Mouse (Mus musculus) embryonic facial prominence, embryonic 14.5 days (tissue): ENCODE data around the gene Jak1. TPM values are rescaled to one million over a fixed set of nuclear protein-coding genes. Genes with fewer than 3 reads are reported as not detected.

Experiments used
- ATAC-seq: fragments of 200-750 bp; cut with Nextera tagmentation; 2 replicates; pipeline ENCODE4 v1.8.0; 2017; ENCODE audit warnings: low read depth, moderate number of reproducible peaks, moderate TSS enrichment
- DNase-seq: peaks from one replicate; pipeline ENCODE4 v3.0.0-alpha.2; 2015; ENCODE audit warnings: low spot score
- H3K27ac ChIP-seq: fragments of 300-500 bp; sonication (generic); replicated peaks from 2 replicates; pipeline ENCODE4 v1.5.1; 2014; ENCODE audit warnings: low read depth, mild to moderate bottlenecking, low read length, moderate library complexity
- H3K27me3 ChIP-seq: fragments of 300-500 bp; sonication (generic); replicated peaks from 2 replicates; pipeline ENCODE4 v1.6.1; 2014; ENCODE audit warnings: low read length; ENCODE audit not compliant: control insufficient read depth, insufficient read depth
- H3K36me3 ChIP-seq: fragments of 300-500 bp; sonication (generic); 2 replicates; pipeline ENCODE4 v1.6.1; 2014; ENCODE audit warnings: low read length, mixed read lengths; ENCODE audit not compliant: control insufficient read depth, insufficient read depth
- H3K4me1 ChIP-seq: fragments of 300-500 bp; sonication (generic); 2 replicates; pipeline ENCODE4 v1.6.1; 2014; ENCODE audit warnings: antibody characterized with exemption, low read length; ENCODE audit not compliant: control insufficient read depth, insufficient read depth
- H3K4me2 ChIP-seq: fragments of 300-500 bp; sonication (generic); 2 replicates; pipeline ENCODE4 v1.6.1; 2014; ENCODE audit warnings: low read depth, mild to moderate bottlenecking, low read length, moderate library complexity, mixed read lengths
- H3K4me3 ChIP-seq: fragments of 300-500 bp; sonication (generic); 2 replicates; pipeline ENCODE4 v1.5.1; 2014; ENCODE audit warnings: low read depth, mild to moderate bottlenecking, low read length
- H3K9ac ChIP-seq: fragments of 300-500 bp; sonication (generic); 2 replicates; pipeline ENCODE4 v1.6.1; 2014; ENCODE audit warnings: low read depth, mild to moderate bottlenecking, low read length, moderate library complexity, mixed read lengths
- H3K9me3 ChIP-seq: fragments of 300-500 bp; sonication (generic); 2 replicates; pipeline ENCODE4 v1.6.1; 2016; ENCODE audit warnings: low read length; ENCODE audit not compliant: control insufficient read depth
- WGBS: fragments of 180-500 bp; shearing (Covaris S2); extraction: QIAGEN DNeasy Blood & Tissue Kit; methylation state at CpG from one replicate; pipeline ENCODE4 v1.1.7; 2014; 5-methylcytosine and 5-hydroxymethylcytosine counted together
- polyA plus RNA-seq: library from polyadenylated mRNA; unstranded; fragments of >200 nt; fragmentation: Nextera tagmentation; extraction: Ambion mirVana; gene quantifications from 2 replicates; pipeline ENCODE4 v1.2.1, GENCODE M21; 2014

Gene Jak1
- 82.2 and 92.4 TPM in 2 replicates for polyA plus RNA-seq

DNA sequence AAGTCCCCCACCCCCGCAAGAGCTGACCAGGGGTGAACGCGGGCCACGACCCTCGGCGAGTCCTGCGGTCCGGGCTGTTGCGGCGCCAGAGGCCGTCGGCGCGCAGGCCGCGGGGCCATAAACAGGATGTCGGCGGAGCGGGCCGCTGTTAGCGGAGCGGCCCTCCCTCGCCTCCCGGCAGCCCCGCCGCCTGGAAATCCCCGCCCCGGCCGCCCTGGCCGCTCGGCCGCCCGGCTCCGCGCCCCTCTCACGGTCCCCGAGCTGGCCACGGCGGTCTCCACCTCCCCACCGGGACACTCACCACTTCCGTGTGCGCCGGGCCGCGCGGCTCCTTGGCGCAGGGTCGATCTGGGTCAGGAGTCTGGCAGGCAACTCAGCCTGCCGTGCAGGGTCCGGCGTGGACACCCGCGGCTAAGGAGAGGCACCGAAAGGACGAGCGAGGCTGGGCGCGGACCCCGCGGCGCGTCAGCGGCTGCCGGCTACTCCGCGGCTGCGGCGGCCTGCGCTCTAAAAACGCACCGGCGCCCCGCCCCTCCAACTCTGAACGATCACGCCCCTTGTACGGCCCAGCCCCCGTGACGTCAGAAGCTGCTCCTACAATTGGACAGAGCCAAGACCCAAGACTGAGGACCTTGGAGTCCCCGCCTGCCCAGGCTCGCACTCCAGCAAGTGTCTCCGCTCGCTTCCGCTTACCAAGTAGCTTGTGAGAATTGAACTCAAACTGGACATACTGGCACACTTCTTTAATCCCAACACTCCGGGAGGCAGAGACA lies at the start of gene Jak1:
Gene Jak1, minus strand, starts transcription at position 542 of the 773 bp plus-strand sequence.
- no peaks in the 10 kb centered on the region for H3K27me3 ChIP-seq
- peak within 1 kb of the TSS; percentile 91 for H3K9ac ChIP-seq
- WGBS, result under 1% methylated on average over 56 of the region's 84 CpGs
- peak; percentile 99 for DNase-seq
- peak within 1 kb of the TSS; percentile 78 for H3K4me3 ChIP-seq
- H3K4me2 ChIP-seq, result peak within 1 kb of the TSS; percentile 86
- ATAC-seq, result peak; percentile 100
- H3K27ac ChIP-seq, result peak within 1 kb of the TSS; percentile 79
- H3K4me1 ChIP-seq, result peaks cover 14% of the 10 kb centered on the region
- no peaks in the 10 kb centered on the region for H3K9me3 ChIP-seq
- no peaks in the 10 kb centered on the region for H3K36me3 ChIP-seq

DNA sequence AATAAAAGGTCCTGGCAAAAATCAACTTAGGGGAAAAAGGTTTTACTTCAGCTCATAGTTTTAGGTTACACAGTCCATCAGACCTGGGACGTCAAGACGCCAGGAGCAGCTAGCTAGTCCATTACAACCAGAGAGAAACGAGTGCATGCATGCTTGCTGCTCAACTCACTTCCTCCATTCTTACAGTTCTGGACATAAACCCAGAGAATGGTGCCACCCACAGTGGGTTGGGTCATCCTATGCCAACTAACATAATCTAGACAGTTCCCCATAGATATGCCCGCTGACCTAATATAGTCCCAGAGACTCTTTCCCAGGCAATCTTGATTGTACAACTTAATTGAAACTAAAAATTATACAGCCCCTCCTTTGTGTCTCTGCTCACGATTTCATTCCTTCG lies 47.0 kb upstream of the Jak1 start:
- DNase-seq (no peak), ATAC-seq (no peak)
- WGBS, result 75% methylated on average over 6 of the region's 6 CpGs
- H3K9me3 ChIP-seq, result no peaks in the 10 kb centered on the region
- H3K27me3 ChIP-seq, result no peaks in the 10 kb centered on the region
- no peaks in the 10 kb centered on the region for H3K36me3 ChIP-seq
- H3K27ac ChIP-seq, result no peak overlapping the region
- H3K4me2 ChIP-seq, result no peak overlapping the region
- H3K9ac ChIP-seq, result no peak overlapping the region
- no peak overlapping the region for H3K4me3 ChIP-seq
- H3K4me1 ChIP-seq, result no peaks in the 10 kb centered on the region

- Histone ChIP-seq H3K27ac (no peak overlapping the region), H3K4me2 (no peak overlapping the region), H3K36me3 (no peaks in the 10 kb centered on the region), H3K4me3 (no peak overlapping the region), H3K4me1 (no peaks in the 10 kb centered on the region), H3K9ac (no peak overlapping the region), H3K9me3 (no peaks in the 10 kb centered on the region), H3K27me3 (no peaks in the 10 kb centered on the region)
- WGBS, result 95% methylated on average over 4 of the region's 4 CpGs
- ATAC-seq (no peak), DNase-seq (no peak)
Measured at GRCm38 (mm10) chr4:101308166-101308565, 43.1 kb upstream of the Jak1 start.

- WGBS, result 69% methylated on average over 4 of the region's 4 CpGs
- H3K4me2 ChIP-seq, result no peak overlapping the region
- no peak overlapping the region for H3K9ac ChIP-seq
- H3K27me3 ChIP-seq, result no peaks in the 10 kb centered on the region
- no peak overlapping the region for H3K27ac ChIP-seq
- H3K9me3 ChIP-seq, result no peaks in the 10 kb centered on the region
- DNase-seq (no peak), ATAC-seq (no peak)
- H3K4me3 ChIP-seq, result no peak overlapping the region
- H3K4me1 ChIP-seq, result no peaks in the 10 kb centered on the region
- no peaks in the 10 kb centered on the region for H3K36me3 ChIP-seq
Measured at GRCm38 (mm10) chr4:101307286-101307685, 42.2 kb upstream of the Jak1 start.

DNA sequence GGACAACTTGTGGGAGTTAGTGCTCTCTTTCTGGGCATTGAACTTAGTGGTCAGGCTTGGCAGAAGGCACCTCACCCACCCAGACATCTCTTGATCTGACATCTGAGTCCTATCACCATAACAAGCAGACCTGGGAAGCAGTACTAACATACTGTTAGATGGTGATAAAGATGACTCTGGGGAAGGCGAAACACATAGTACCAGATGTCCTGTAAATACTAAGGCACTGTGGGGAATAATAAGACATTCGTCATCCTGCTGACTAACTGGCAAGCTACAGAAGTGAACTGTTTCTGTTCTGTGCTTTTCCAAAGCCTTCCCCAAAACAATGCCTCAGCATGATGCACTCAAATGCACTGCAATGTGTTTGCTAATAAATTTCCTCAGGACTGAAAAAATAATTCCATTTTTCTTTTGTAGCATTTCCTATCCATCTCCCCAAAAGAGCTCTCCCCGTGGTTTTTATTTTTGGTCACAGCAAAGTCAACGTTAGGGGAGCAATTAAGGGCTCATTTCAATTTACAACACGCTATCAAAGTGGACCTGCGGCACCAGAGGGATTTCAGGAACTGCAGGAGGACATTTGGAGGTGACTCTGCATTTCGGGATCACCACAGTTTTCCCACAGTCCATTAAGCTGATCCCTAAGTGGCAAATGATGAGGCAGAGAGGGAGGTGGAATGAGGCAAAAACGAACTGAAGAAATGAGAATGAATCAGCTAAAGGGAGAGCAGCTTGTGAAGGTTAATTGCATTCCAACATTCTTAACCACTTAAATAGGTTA lies 41.2 kb upstream of the Jak1 start:
- H3K9me3 ChIP-seq, result no peaks in the 10 kb centered on the region
- 40% methylated on average over 8 of the region's 8 CpGs for WGBS
- H3K4me3 ChIP-seq, result no peak overlapping the region
- no peak for ATAC-seq
- H3K4me1 ChIP-seq, result peaks cover 3% of the 10 kb centered on the region; the same call in 1 of the 2 replicates
- no peak for DNase-seq
- no peak overlapping the region for H3K9ac ChIP-seq
- H3K27me3 ChIP-seq, result no peaks in the 10 kb centered on the region
- no peak overlapping the region for H3K4me2 ChIP-seq
- no peak overlapping the region for H3K27ac ChIP-seq
- H3K36me3 ChIP-seq, result no peaks in the 10 kb centered on the region

- H3K9me3 ChIP-seq, result no peaks in the 10 kb centered on the region
- no peaks in the 10 kb centered on the region for H3K36me3 ChIP-seq
- H3K27ac ChIP-seq, result no peak overlapping the region
- no peak overlapping the region for H3K9ac ChIP-seq
- H3K4me3 ChIP-seq, result no peak overlapping the region
- H3K4me2 ChIP-seq, result no peak overlapping the region
- H3K4me1 ChIP-seq, result peaks cover 5% of the 10 kb centered on the region; the same call in 1 of the 2 replicates
- 78% methylated on average over 9 of the region's 9 CpGs for WGBS
- no peak for ATAC-seq
- no peak for DNase-seq
- no peaks in the 10 kb centered on the region for H3K27me3 ChIP-seq
Measured at GRCm38 (mm10) chr4:101305126-101305525, 40.0 kb upstream of the Jak1 start.

DNA sequence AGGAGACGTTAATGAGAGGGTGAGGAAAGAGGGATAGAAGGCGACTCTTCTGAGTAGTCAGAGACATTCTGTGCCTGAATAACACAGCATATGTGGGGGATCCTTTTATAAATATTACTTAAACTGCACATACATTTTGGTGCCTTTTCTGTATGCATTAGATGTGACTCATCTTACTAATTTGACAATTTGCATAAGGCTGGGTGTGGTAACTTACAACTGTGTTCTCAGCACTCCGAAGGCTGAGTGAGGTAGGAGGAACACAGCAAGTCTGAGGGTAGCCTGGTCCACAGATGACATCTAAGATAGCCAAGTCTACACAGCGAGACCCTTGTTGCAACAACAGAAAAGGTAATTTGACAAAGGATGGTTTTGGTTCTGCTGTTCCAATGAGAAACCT lies 39.0 kb upstream of the Jak1 start:
- Histone ChIP-seq H3K9me3 (no peaks in the 10 kb centered on the region), H3K27ac (no peak overlapping the region), H3K9ac (no peak overlapping the region), H3K27me3 (no peaks in the 10 kb centered on the region), H3K4me2 (no peak overlapping the region), H3K36me3 (no peaks in the 10 kb centered on the region), H3K4me3 (no peak overlapping the region), H3K4me1 (peaks cover 5% of the 10 kb centered on the region; the same call in 1 of the 2 replicates)
- DNase-seq, result no peak
- WGBS, result 87% methylated on average over 4 of the region's 4 CpGs
- no peak for ATAC-seq

DNA sequence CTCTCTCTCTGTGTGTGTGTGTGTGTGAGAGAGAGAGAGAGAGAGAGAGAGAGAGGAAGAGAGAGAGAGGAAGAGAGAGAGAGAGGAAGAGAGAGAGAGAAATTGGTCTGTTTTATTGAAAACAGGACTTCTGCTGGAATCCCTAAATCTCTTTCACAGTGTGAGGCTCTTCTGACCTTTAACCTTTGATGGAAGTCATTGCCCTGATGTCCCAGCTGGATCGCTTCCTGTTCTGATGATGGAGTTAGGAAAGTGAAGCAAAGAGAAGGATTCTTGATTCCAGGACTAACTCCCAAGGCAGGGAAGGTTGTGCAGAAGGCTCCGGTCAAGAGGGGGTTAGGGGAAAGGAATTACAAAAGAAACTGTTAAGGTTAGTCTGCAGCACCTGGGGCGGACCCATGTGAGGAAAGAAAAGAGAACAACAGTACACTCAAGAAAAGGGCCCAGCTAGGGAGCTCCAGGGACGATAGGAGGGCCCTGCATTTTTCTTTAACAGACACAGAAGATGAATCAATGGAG lies 35.4 kb upstream of the Jak1 start:
- ATAC-seq (no peak), DNase-seq (no peak)
- H3K4me1 ChIP-seq, result peaks cover 5% of the 10 kb centered on the region; the same call in 1 of the 2 replicates
- WGBS, result 58% methylated on average over 4 of the region's 4 CpGs
- no peak overlapping the region for H3K4me3 ChIP-seq
- no peak overlapping the region for H3K27ac ChIP-seq
- no peak overlapping the region for H3K9ac ChIP-seq
- H3K27me3 ChIP-seq, result no peaks in the 10 kb centered on the region
- H3K4me2 ChIP-seq, result no peak overlapping the region
- H3K9me3 ChIP-seq, result no peaks in the 10 kb centered on the region
- H3K36me3 ChIP-seq, result no peaks in the 10 kb centered on the region
